Mouse (Mus musculus) skeletal muscle tissue, postnatal 0 days (tissue): ENCODE data around the gene Tmem167b. TPM values are rescaled to one million over a fixed set of nuclear protein-coding genes. Genes with fewer than 3 reads are reported as not detected.

Source experiments
- microRNA-seq, 2 experiments: library from miRNA; unstranded; fragments of <30 nt; microRNA quantifications; one replicate each; pipeline ENCODE4; 2016
- polyA plus RNA-seq: library from polyadenylated mRNA; unstranded; fragments of >200 nt; fragmentation: Nextera tagmentation; extraction: Ambion mirVana; gene quantifications from 2 replicates; pipeline ENCODE4 v1.2.1, GENCODE M21; 2015

Gene Tmem167b
- 21.0 and 24.8 TPM in 2 replicates for polyA plus RNA-seq

DNA sequence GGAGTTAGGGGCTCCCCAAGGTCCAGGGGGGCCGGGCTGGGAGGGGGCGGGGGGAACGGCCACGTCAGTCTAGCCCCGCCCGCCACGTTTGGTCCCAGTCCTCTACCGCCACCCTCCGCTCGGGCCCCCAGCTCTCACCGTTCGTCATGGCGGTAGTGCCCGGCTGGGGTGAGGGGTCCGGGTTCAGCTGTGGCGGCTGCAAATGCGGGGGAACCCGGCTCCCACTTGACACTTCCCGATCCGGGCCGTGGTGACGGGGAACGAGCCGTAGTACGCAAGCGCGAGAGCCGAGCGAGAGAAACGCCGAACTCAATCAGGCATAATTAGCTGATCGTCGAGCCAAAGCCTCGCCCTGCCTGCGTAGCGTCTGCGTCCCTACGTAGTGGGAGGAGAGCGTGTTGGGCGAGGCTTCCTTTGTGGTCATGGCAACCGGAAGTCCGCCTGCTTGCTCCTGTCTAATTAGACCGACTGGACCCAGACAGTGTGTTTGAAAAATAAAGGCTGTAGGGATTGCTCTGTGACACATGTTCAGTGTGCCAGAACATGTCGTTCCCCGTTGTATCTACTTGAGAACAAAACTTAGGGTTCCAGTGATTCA, at the start of gene Tmem167b:
TSS of gene Tmem167b (minus strand) at position 334 of the 598 bp plus-strand sequence.

GRCm38 (mm10) chr3:108590786-108591529, 28.7 kb upstream of the Tmem167b start, which contains the start of gene Wdr47:
TSS of gene Wdr47 (plus strand) at chr3:108591279.

DNA sequence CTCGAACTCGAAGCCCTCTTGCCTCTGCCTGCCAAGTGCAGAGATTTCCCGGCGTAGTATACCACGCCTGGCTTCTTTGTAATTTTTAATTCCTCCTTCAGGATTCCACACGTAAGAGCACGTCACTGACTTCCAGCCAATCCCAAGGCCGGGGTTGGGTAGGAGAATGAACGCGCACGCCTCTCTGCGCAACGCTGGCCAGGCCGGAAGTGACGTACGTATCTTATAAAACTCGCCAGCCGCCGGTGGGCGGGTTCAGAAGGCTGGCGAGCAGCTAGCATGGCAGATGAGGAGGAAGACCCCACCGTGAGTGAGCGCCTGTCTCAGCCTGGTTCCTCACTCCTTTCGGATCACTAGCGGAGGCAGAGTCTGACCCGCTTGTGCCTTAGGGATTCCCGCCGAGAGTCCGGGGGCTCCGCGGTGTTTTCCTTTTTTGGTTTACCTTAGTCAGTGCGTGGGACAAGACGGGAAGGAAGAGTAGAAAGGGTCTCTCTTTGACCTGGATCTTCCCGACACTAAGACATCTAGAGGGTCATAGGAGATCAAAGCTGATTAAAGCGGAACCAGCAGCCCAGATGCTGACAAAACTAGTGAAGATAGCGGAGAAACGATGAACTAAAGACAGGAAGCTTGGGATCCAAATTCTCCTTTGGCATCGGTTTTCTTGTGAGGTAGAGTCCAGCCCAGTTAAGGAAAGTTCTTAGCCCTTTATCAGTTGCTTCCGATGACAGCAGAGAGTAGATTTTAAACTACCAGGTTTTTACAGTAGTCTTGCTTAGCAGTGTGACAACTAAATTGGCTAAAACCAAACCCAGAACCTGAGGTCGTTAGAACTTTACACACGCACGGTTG, 9.4 kb upstream of the Tmem167b start, which contains the start of gene Taf13:
TSS of gene Taf13 (plus strand) at position 256 of the 852 bp plus-strand sequence.

DNA sequence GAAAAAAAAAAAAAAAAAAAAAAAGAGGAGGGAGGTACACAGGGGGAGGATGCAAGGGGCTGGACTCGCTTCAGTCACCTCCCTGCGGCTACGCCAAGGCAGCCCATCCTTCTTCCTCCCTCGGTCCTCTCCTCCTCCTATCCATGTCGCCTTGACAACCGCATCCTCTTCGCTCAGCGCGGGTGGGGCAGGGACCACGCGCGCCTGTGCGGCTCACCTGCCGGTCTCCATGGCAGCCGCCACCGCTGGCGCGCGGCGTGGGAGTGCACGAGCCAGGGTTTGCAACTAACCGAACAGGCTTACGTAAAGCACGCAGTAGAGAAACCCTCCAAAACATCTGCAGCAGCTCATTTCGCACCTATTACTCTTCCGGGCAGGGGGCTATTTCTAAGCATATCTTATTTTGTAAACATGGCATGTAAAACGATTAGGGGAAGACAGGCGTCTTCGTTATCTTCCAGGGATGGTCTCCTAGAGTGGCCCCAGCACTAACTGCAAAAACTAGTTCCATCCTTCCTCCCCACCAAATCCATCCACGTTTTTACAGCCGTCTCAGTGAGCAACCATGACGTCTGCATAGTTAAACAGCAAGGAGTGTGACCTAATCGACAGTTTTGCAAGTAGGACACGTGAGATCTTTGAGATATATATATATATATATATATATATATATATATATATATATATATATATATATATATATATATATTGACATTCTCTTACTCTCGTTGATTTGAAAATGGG, 25.6 kb downstream of the Tmem167b start, which contains the start of gene 5330417C22Rik:
TSS of gene 5330417C22Rik (minus strand) at position 20 of the 744 bp plus-strand sequence.

DNA sequence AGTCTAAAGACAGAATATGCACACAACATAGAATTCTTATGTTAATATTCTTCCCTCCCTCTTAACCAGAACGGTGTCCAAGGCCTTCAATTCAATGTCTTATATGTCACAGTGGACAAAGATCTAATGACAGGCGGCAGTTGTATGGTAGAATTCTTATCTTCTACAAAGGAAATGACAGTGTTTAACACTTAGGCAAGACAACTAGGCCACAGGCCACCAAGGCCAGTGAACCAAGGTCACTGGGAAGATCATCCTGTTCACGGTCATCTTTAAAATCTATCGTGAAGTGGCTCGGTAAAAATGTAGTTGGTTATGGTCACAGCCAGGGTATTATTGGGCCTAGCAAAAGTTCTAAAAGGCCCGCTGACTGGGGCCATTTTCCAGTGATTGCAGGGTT, 28.3 kb downstream of the Tmem167b start, which contains the start of gene 1700013F07Rik:
TSS of gene 1700013F07Rik (plus strand) at position 200 of the 400 bp plus-strand sequence.

Small RNA genes lying within 50 kb of the gene (microRNA-seq; reads per million reads assigned to microRNA genes)
- gene Gm22860: 0 reads per million in 2 experiments

Other genes with a start within 250 kb of the Tmem167b start
- gene Mybphl, start 197.6 kb downstream of the Tmem167b start, polyA plus RNA-seq: 0.29 and 0.33 TPM in 2 replicates
- gene Psrc1, start 178.6 kb downstream of the Tmem167b start, polyA plus RNA-seq: 6.3 and 6.4 TPM in 2 replicates
- gene Celsr2, start 146.9 kb downstream of the Tmem167b start, polyA plus RNA-seq: 0.76 and 1.8 TPM in 2 replicates
- gene Sars, start 117.3 kb downstream of the Tmem167b start, polyA plus RNA-seq: 68.8 and 83.1 TPM in 2 replicates
- gene 1700013F07Rik, start 28.3 kb downstream of the Tmem167b start, polyA plus RNA-seq: not detected in 2 replicates
- 0.03 and 0.04 TPM in 2 replicates for gene 5330417C22Rik, start 25.9 kb downstream of the Tmem167b start, polyA plus RNA-seq
- gene Taf13, start 9.2 kb upstream of the Tmem167b start, polyA plus RNA-seq: 26.6 and 33.4 TPM in 2 replicates
- 3.6 and 4.3 TPM in 2 replicates for gene Wdr47, start 28.8 kb upstream of the Tmem167b start, polyA plus RNA-seq
- 42.2 and 47.0 TPM in 2 replicates for gene Clcc1, start 91.4 kb upstream of the Tmem167b start, polyA plus RNA-seq
- 36.4 and 38.4 TPM in 2 replicates for gene Gpsm2, start 159.8 kb upstream of the Tmem167b start, polyA plus RNA-seq
- 0.73 and 0.81 TPM in 2 replicates for gene Aknad1, start 177.2 kb upstream of the Tmem167b start, polyA plus RNA-seq